Mouse (Mus musculus): ENCODE results near the gene Kiss1r. TPM values are rescaled to one million over a fixed set of nuclear protein-coding genes. Genes with fewer than 3 reads are reported as not detected.

Kiss1r gene
- total RNA-seq (2023) = 1 to 10 TPM in 1 of 2 experiments, under 1 TPM in 1; 0.98 to 1.2 TPM

GRCm38 (mm10) chr10:79916808-79917531 lies at the start of gene Kiss1r:
TSS of gene Kiss1r (plus strand) at chr10:79916971.

GRCm38 (mm10) chr10:79874290-79874862 lies 42.4 kb upstream of the Kiss1r start, which contains the start of the genes Prtn3 and Plppr3:
TSS of gene Prtn3 (plus strand) at chr10:79874476.
TSS of gene Plppr3 (minus strand) at chr10:79874634.

DNA sequence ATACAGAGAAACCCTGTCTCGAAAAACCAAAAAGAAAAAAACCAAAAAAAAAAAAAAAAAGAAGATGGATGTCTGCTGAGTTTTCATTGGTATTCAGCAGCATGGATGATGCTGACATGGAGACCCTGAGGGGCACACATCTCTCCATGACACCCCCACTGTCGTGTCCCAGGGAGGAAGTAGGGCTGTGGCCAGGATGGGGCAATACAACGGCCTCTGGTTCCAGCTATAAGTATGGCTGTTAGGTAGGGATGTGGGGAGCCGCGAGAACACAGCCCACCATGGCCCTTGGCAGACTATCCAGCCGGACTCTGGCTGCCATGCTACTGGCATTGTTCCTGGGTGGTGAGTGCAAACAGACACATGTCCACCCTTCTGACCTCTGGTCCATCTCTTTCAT lies 30.7 kb upstream of the Kiss1r start, which contains the start of gene Elane:
Gene Elane, plus strand, starts transcription at position 194 of the 400 bp plus-strand sequence.

GRCm38 (mm10) chr10:79890670-79891069 lies 26.1 kb upstream of the Kiss1r start, which contains the start of gene Cfd:
TSS of gene Cfd (plus strand) at chr10:79890853.

GRCm38 (mm10) chr10:79908167-79909091 lies 8.3 kb upstream of the Kiss1r start, which contains the start of gene Med16:
TSS of gene Med16 (minus strand) at chr10:79908923.

GRCm38 (mm10) chr10:79910556-79910955 lies 6.2 kb upstream of the Kiss1r start, which contains the start of gene Gm26602:
TSS of gene Gm26602 (plus strand) at chr10:79910856.

DNA sequence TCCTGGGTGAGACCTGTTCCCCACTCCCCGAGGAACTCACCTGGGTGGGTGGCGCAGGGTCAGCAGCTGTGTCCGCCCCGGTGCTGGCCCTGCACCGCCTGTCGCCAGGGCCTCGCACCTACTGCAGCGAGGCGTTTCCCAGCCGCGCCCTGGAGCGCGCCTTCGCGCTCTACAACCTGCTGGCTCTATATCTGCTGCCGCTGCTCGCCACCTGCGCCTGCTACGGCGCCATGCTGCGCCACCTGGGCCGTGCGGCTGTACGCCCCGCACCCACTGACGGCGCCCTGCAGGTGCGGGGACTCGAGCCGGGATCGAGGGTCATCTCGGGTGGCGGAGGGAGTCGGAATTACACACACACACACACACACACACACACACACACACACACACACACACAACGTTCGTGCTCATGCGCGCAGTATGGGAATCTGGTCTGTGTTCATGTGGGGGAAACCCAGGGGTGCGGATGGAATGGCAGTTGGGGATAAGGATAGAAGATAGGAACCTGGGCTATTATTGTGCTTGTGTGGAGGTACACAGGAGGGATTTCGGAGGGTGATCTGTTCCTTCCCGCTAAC lies 4.3 kb downstream of the Kiss1r start, which contains the start of gene R3hdm4:
Gene R3hdm4, minus strand, starts transcription at position 251 of the 578 bp plus-strand sequence.

GRCm38 (mm10) chr10:79926491-79927323 lies 9.9 kb downstream of the Kiss1r start, which contains the start of gene Arid3a:
TSS of gene Arid3a (plus strand) at chr10:79927043.

GRCm38 (mm10) chr10:79959847-79960601 lies 43.3 kb downstream of the Kiss1r start, which contains the start of gene Wdr18:
TSS of gene Wdr18 (plus strand) at chr10:79960152.

DNA sequence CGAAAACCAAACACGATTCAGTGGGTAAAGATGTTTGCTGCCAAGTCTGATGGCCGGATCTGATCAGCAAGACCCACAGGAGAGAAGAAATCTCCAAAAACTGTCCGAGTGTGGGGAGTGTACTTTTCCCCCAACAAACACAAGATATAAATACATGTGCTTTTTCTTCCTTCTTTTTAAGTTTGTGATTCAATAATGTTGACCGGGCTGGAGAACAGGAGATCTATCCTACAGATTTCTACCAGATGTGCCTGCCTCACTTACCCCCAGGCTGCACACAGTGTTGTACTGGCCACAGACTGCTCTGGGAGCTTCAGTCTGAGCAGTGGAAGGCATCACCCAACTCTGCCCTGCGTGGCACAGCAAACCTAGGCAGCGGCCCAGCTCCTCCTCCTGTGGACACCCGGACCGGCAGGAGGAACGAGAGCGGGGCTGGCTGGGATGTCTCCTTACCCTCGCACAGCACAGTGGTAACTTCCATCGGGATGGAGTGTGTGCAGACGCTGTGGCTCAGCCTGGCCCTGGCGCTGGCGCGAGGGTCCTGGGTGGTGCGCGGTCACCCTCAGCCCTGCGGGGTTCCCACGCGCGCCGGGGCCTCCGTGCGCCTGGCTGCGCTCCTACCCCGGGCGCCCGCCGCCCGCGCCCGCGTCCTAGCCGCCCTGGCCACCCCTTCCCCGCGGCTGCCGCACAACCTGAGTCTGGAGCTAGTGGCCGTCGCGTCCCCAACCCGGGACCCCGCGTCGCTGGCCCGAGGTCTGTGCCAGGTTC lies 53.8 kb downstream of the Kiss1r start, which contains the start of gene Grin3b:
Gene Grin3b, plus strand, starts transcription at position 301 of the 768 bp plus-strand sequence.

Other genes starting within 250 kb of the Kiss1r start
- 10 to 100 TPM; 23.9 to 26.9 TPM for gene Tpgs1, start 247.6 kb upstream of the Kiss1r start, total RNA-seq (2023)
- gene Cdc34, start 234.8 kb upstream of the Kiss1r start, total RNA-seq (2023) = 10 to 100 TPM; 78.2 to 86.5 TPM
- 10 to 100 TPM; 16.9 to 17.0 TPM for gene Gzmm, start 228.0 kb upstream of the Kiss1r start, total RNA-seq (2023)
- 100 to 1,000 TPM; 103 to 115 TPM for gene Bsg, start 212.5 kb upstream of the Kiss1r start, total RNA-seq (2023)
- under 1 TPM; 0.18 to 0.23 TPM for gene Hcn2, start 200.3 kb upstream of the Kiss1r start, total RNA-seq (2023)
- 10 to 100 TPM; 59.1 to 62.3 TPM for gene Polrmt, start 170.4 kb upstream of the Kiss1r start, total RNA-seq (2023)
- gene Fgf22, start 161.9 kb upstream of the Kiss1r start, total RNA-seq (2023) = not detected
- 10 to 100 TPM; 63.3 to 64.6 TPM for gene Rnf126, start 150.0 kb upstream of the Kiss1r start, total RNA-seq (2023)
- 1 to 10 TPM in 1 of 2 experiments, under 1 TPM in 1; 0.56 to 1.4 TPM for gene Fstl3, start 139.7 kb upstream of the Kiss1r start, total RNA-seq (2023)
- gene Prss57, start 126.0 kb upstream of the Kiss1r start, total RNA-seq (2023) = not detected
- gene Palm, start 123.4 kb upstream of the Kiss1r start, total RNA-seq (2023) = 1 to 10 TPM; 3.0 to 4.1 TPM
- gene Misp, start 96.0 kb upstream of the Kiss1r start, total RNA-seq (2023) = not detected
- 100 to 1,000 TPM; 649 to 687 TPM for gene Ptbp1, start 62.5 kb upstream of the Kiss1r start, total RNA-seq (2023)
- gene Prtn3, start 42.5 kb upstream of the Kiss1r start, total RNA-seq (2023) = not detected
- not detected for gene Plppr3, start 42.3 kb upstream of the Kiss1r start, total RNA-seq (2023)
- gene Elane, start 30.7 kb upstream of the Kiss1r start, total RNA-seq (2023) = under 1 TPM in 1 of 2 experiments, not detected in 1; 0.58 TPM
- not detected for gene Cfd, start 26.1 kb upstream of the Kiss1r start, total RNA-seq (2023)
- 10 to 100 TPM; 62.1 to 71.7 TPM for gene Med16, start 8.0 kb upstream of the Kiss1r start, total RNA-seq (2023)
- gene Gm26602, start 6.1 kb upstream of the Kiss1r start, total RNA-seq (2023) = not detected
- gene R3hdm4, start 4.2 kb downstream of the Kiss1r start, total RNA-seq (2023) = 100 to 1,000 TPM in 1 of 2 experiments, 10 to 100 TPM in 1; 99.7 to 103 TPM
- 10 to 100 TPM in 1 of 2 experiments, 1 to 10 TPM in 1; 9.3 to 12.5 TPM for gene Arid3a, start 10.1 kb downstream of the Kiss1r start, total RNA-seq (2023)
- gene Wdr18, start 43.2 kb downstream of the Kiss1r start, total RNA-seq (2023) = 10 to 100 TPM; 54.5 to 63.1 TPM
- gene Grin3b, start 53.7 kb downstream of the Kiss1r start, total RNA-seq (2023) = under 1 TPM in 1 of 2 experiments, not detected in 1; 0.89 TPM
- gene Tmem259, start 67.4 kb downstream of the Kiss1r start, total RNA-seq (2023) = 100 to 1,000 TPM; 152 to 155 TPM
- 100 to 1,000 TPM; 509 to 532 TPM for gene Cnn2, start 71.6 kb downstream of the Kiss1r start, total RNA-seq (2023)
- 10 to 100 TPM; 75.4 to 82.6 TPM for gene Abca7, start 79.5 kb downstream of the Kiss1r start, total RNA-seq (2023)
- 100 to 1,000 TPM; 853 to 885 TPM for gene Arhgap45, start 99.7 kb downstream of the Kiss1r start, total RNA-seq (2023)
- gene Polr2e, start 122.8 kb downstream of the Kiss1r start, total RNA-seq (2023) = 10 to 100 TPM; 71.1 to 85.2 TPM
- gene Gpx4, start 130.2 kb downstream of the Kiss1r start, total RNA-seq (2023) = 100 to 1,000 TPM; 155 to 180 TPM
- 10 to 100 TPM; 97.7 to 98.5 TPM for gene Sbno2, start 188.6 kb downstream of the Kiss1r start, total RNA-seq (2023)
- gene Stk11, start 198.8 kb downstream of the Kiss1r start, total RNA-seq (2023) = 100 to 1,000 TPM; 136 to 156 TPM
- gene Atp5d, start 221.7 kb downstream of the Kiss1r start, total RNA-seq (2023) = 100 to 1,000 TPM; 157 to 178 TPM
- gene Cbarp, start 223.9 kb downstream of the Kiss1r start, total RNA-seq (2023) = 10 to 100 TPM; 28.2 to 29.0 TPM
- 100 to 1,000 TPM; 102 to 113 TPM for gene Midn, start 231.3 kb downstream of the Kiss1r start, total RNA-seq (2023)
- gene Cirbp, start 249.0 kb downstream of the Kiss1r start, total RNA-seq (2023) = 100 to 1,000 TPM; 113 to 134 TPM

Data from T-cell, adult 66 days (primary cell).